Comparison of ENCODE assay signal across 10 mouse cellular contexts in genomic region chr14:16497226-16497661, GRCm38 (mm10).
DNase-seq lines count a peak whose midpoint lies in the region; ATAC-seq and TF ChIP-seq lines count a peak whose summit lies in the region.
"Had no signal": no experiment of that assay in that cellular context is flagged by ENCODE, and none has a peak within 500 bp of the region (broad histone marks: within the 10 kb centered on the region; RNA-seq: fewer than 3 reads in every experiment).

No protein-coding gene starts in this region.

- no peak overlapping the region; the same call in 1 of the 2 replicates for H3K27ac ChIP-seq in forebrain, embryonic 16.5 days (ENCODE audit: low read length)
- H3K27ac ChIP-seq in forebrain, embryonic 15.5 days (replicated peaks) = no peak overlapping the region
- H3K27ac ChIP-seq in heart, embryonic 11.5 days (ENCODE audit: low read depth, low read length) = peak overlapping the region; percentile 62
- H3K27ac ChIP-seq in liver, embryonic 16.5 days (ENCODE audit: low read length) = no peak overlapping the region
- no peak overlapping the region for H3K27ac ChIP-seq in intestine, postnatal 0 days (ENCODE audit: low read depth, low read length)
- no peak overlapping the region for H3K27ac ChIP-seq in neural tube, embryonic 15.5 days (replicated peaks)

- no peak overlapping the region for H3K4me3 ChIP-seq in forebrain, embryonic 16.5 days (replicated peaks; ENCODE audit: low read length)
- no peak overlapping the region for H3K4me3 ChIP-seq in forebrain, embryonic 15.5 days
- H3K4me3 ChIP-seq in heart, embryonic 11.5 days (ENCODE audit: low read depth, low read length) = no peak overlapping the region
- no peak overlapping the region for H3K4me3 ChIP-seq in liver, embryonic 16.5 days (ENCODE audit: low read depth, low read length)
- no peak overlapping the region for H3K4me3 ChIP-seq in intestine, postnatal 0 days (ENCODE audit: low read depth, low read length)
- H3K4me3 ChIP-seq in neural tube, embryonic 15.5 days (replicated peaks) = no peak overlapping the region

- no peak overlapping the region for H3K9ac ChIP-seq in forebrain, embryonic 16.5 days (replicated peaks; ENCODE audit: low read depth, low read length)
- no peak overlapping the region for H3K9ac ChIP-seq in forebrain, embryonic 15.5 days (replicated peaks)
- no peak overlapping the region for H3K9ac ChIP-seq in heart, embryonic 11.5 days (ENCODE audit: low read depth, low read length)
- H3K9ac ChIP-seq in liver, embryonic 16.5 days (ENCODE audit: low read depth, low read length) = no peak overlapping the region
- H3K9ac ChIP-seq in intestine, postnatal 0 days (ENCODE audit: low read depth, low read length) = no peak overlapping the region
- no peak overlapping the region for H3K9ac ChIP-seq in neural tube, embryonic 15.5 days (replicated peaks)

- 0 out of 2 replicates have a peak, but pooled peaks have one; percentile 43 for ATAC-seq in forebrain, embryonic 16.5 days
- no peak for ATAC-seq in forebrain, embryonic 15.5 days (replicated peaks)
- ATAC-seq in heart, embryonic 11.5 days (replicated peaks; ENCODE audit: insufficient number of reproducible peaks, low FRiP score, low TSS enrichment) = peak; percentile 46; the same call in 1 of the 2 replicates
- peak; percentile 39; the same call in 1 of the 2 replicates for ATAC-seq in liver, embryonic 16.5 days (ENCODE audit: low read depth)
- ATAC-seq in intestine, postnatal 0 days = no peak
- ATAC-seq in neural tube, embryonic 15.5 days (ENCODE audit: low FRiP score) = no peak
- ATAC-seq: Patski had no signal

- H3K36me3 ChIP-seq in forebrain, embryonic 16.5 days (ENCODE audit: control insufficient read depth, insufficient read depth) = no peaks in the 10 kb centered on the region
- H3K36me3 ChIP-seq in forebrain, embryonic 15.5 days = no peaks in the 10 kb centered on the region
- no peaks in the 10 kb centered on the region for H3K36me3 ChIP-seq in heart, embryonic 11.5 days (ENCODE audit: control insufficient read depth, insufficient read depth, low read length)
- H3K36me3 ChIP-seq in liver, embryonic 16.5 days (ENCODE audit: control insufficient read depth, insufficient read depth) = no peaks in the 10 kb centered on the region
- H3K36me3 ChIP-seq in intestine, postnatal 0 days (ENCODE audit: control insufficient read depth, insufficient read depth) = no peaks in the 10 kb centered on the region
- H3K36me3 ChIP-seq in neural tube, embryonic 15.5 days = no peaks in the 10 kb centered on the region

- H3K4me1 ChIP-seq in forebrain, embryonic 16.5 days (replicated peaks; ENCODE audit: control insufficient read depth, insufficient read depth, low read length) = no peaks in the 10 kb centered on the region
- H3K4me1 ChIP-seq in forebrain, embryonic 15.5 days = no peaks in the 10 kb centered on the region; the same call in 1 of the 2 replicates
- H3K4me1 ChIP-seq in heart, embryonic 11.5 days (ENCODE audit: control insufficient read depth, insufficient read depth, low read length) = peaks cover 13% of the 10 kb centered on the region; the same call in 1 of the 2 replicates
- no peaks in the 10 kb centered on the region for H3K4me1 ChIP-seq in liver, embryonic 16.5 days (ENCODE audit: control insufficient read depth, low read depth, low read length)
- H3K4me1 ChIP-seq in intestine, postnatal 0 days (replicated peaks; ENCODE audit: control insufficient read depth, insufficient read depth, low read length) = no peaks in the 10 kb centered on the region
- H3K4me1 ChIP-seq in neural tube, embryonic 15.5 days = peaks cover 4% of the 10 kb centered on the region; the same call in 1 of the 2 replicates

- no peaks in the 10 kb centered on the region for H3K9me3 ChIP-seq in forebrain, embryonic 16.5 days (ENCODE audit: control insufficient read depth, low read length)
- no peaks in the 10 kb centered on the region for H3K9me3 ChIP-seq in forebrain, embryonic 15.5 days
- H3K9me3 ChIP-seq in heart, embryonic 11.5 days (replicated peaks; ENCODE audit: control insufficient read depth, low read length) = no peaks in the 10 kb centered on the region
- no peaks in the 10 kb centered on the region for H3K9me3 ChIP-seq in liver, embryonic 16.5 days (replicated peaks; ENCODE audit: control insufficient read depth, low read length)
- H3K9me3 ChIP-seq in intestine, postnatal 0 days (ENCODE audit: control insufficient read depth) = no peaks in the 10 kb centered on the region
- no peaks in the 10 kb centered on the region for H3K9me3 ChIP-seq in neural tube, embryonic 15.5 days (replicated peaks)

- H3K4me2 ChIP-seq in forebrain, embryonic 16.5 days (ENCODE audit: low read length) = no peak overlapping the region
- H3K4me2 ChIP-seq in forebrain, embryonic 15.5 days (replicated peaks) = no peak overlapping the region
- H3K4me2 ChIP-seq in heart, embryonic 11.5 days = no peak overlapping the region
- no peak overlapping the region for H3K4me2 ChIP-seq in liver, embryonic 16.5 days (ENCODE audit: low read depth, low read length)
- no peak overlapping the region for H3K4me2 ChIP-seq in intestine, postnatal 0 days (replicated peaks; ENCODE audit: low read depth)
- no peak overlapping the region for H3K4me2 ChIP-seq in neural tube, embryonic 15.5 days

- WGBS in forebrain, embryonic 16.5 days = 59% methylated on average over 2 of the region's 2 CpGs
- WGBS in forebrain, embryonic 15.5 days = 65% methylated on average over 2 of the region's 2 CpGs
- 42% methylated on average over 2 of the region's 2 CpGs for WGBS in heart, embryonic 11.5 days (ENCODE audit: insufficient replicate concordance)
- 28% methylated on average over 2 of the region's 2 CpGs for WGBS in liver, embryonic 16.5 days (ENCODE audit: insufficient replicate concordance)
- 27% methylated on average over 2 of the region's 2 CpGs for WGBS in intestine, postnatal 0 days
- WGBS in neural tube, embryonic 15.5 days = 39% methylated on average over 2 of the region's 2 CpGs

- no peaks in the 10 kb centered on the region for H3K27me3 ChIP-seq in forebrain, embryonic 16.5 days (replicated peaks; ENCODE audit: control insufficient read depth, insufficient read depth, low read length)
- no peaks in the 10 kb centered on the region for H3K27me3 ChIP-seq in forebrain, embryonic 15.5 days
- H3K27me3 ChIP-seq in heart, embryonic 11.5 days (ENCODE audit: control insufficient read depth, insufficient read depth, low read length) = no peaks in the 10 kb centered on the region
- H3K27me3 ChIP-seq in liver, embryonic 16.5 days (ENCODE audit: control insufficient read depth, insufficient read depth, low read depth, low read length) = no peaks in the 10 kb centered on the region
- H3K27me3 ChIP-seq in intestine, postnatal 0 days (replicated peaks; ENCODE audit: control insufficient read depth, insufficient read depth, low read length) = no peaks in the 10 kb centered on the region
- H3K27me3 ChIP-seq in neural tube, embryonic 15.5 days (replicated peaks) = no peaks in the 10 kb centered on the region
- H3K27me3 ChIP-seq: Patski had no signal

- peak; percentile 11 for DNase-seq in NIH3T3 (ENCODE audit: low read depth)
- no peak for DNase-seq in right cerebral cortex, postnatal 14 days
- DNase-seq: kidney, adult 11 months had no signal

- TF ChIP-seq CTCF in intestine, postnatal 0 days (IDR thresholded peaks at IDR 0.05; ENCODE audit: low read depth) = no peak

Comparison
In these comparisons a context has a peak if more than half of its experiments do, and no peak if none do; other contexts are left out.
1. ATAC-seq: peak in forebrain, embryonic 16.5 days (single experiment), heart, embryonic 11.5 days (single experiment) and liver, embryonic 16.5 days (single experiment); none in forebrain, embryonic 15.5 days (single experiment), intestine, postnatal 0 days (single experiment) and neural tube, embryonic 15.5 days (single experiment).